Mouse (Mus musculus): ENCODE results near the gene Med25.

Med25 gene

Small RNA genes lying within 50 kb of the gene (microRNA-seq; reads per million reads assigned to microRNA genes)
- gene Mir707: 0 reads per million in 2 experiments

All from adrenal gland (tissue).